8 mouse cellular contexts compared by ENCODE assay signal in the genomic region with DNA sequence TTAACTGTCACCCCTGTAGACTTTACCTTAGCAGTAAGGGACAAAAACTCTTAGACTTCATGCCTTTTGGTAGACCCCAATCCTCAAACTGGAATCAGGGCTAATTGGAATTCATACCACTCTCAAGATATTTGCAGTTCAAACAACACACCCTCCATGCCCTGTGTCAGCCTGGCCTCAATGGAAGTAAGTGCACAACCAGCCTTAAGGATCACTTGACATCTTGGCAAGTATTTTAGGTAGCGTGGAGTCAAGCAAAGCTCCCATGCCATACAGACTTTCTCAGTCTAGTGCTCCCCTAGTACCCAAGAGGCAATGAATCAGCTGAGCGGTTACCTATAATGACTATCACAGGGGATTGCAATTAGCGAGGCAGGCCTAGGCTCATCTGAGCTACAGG. TPM values are rescaled to one million over a fixed set of nuclear protein-coding genes. Genes with fewer than 3 reads are reported as not detected.
A peak's percentile ranks its signal among the peaks of the same experiment; 100 is the strongest.
DNase-seq lines count a peak whose midpoint lies in the region; ATAC-seq lines count a peak whose summit lies in the region.
"Had no signal": no experiment of that assay in that cellular context is flagged by ENCODE, and none has a peak within 500 bp of the region (broad histone marks: within the 10 kb centered on the region; RNA-seq: fewer than 3 reads in every experiment).

No protein-coding gene starts in this region.

- no peak overlapping the region for H3K27ac ChIP-seq in hindbrain, embryonic 14.5 days
- no peak overlapping the region for H3K27ac ChIP-seq in hindbrain, embryonic 13.5 days
- 0 out of 2 replicates have a peak overlapping the region, but pooled peaks have one; percentile 20 for H3K27ac ChIP-seq in midbrain, embryonic 12.5 days (replicated peaks)
- H3K27ac ChIP-seq in midbrain, embryonic 16.5 days (ENCODE audit: low read length): no peak overlapping the region
- peak overlapping the region; percentile 60; the same call in 1 of the 2 replicates for H3K27ac ChIP-seq in liver, embryonic 12.5 days
- H3K27ac ChIP-seq in neural tube, embryonic 15.5 days (replicated peaks): no peak overlapping the region
- H3K27ac ChIP-seq: intestine, embryonic 15.5 days had no signal

- no peak for DNase-seq in hindbrain, embryonic 14.5 days (ENCODE audit: low spot score)
- no peak for DNase-seq in right cerebral cortex, postnatal 10 days (ENCODE audit: low spot score in 2 of 2)

- H3K27me3 ChIP-seq in hindbrain, embryonic 14.5 days (ENCODE audit: control insufficient read depth, insufficient read depth, low read length): no peaks in the 10 kb centered on the region
- no peaks in the 10 kb centered on the region for H3K27me3 ChIP-seq in hindbrain, embryonic 13.5 days
- no peaks in the 10 kb centered on the region for H3K27me3 ChIP-seq in midbrain, embryonic 12.5 days
- no peaks in the 10 kb centered on the region for H3K27me3 ChIP-seq in midbrain, embryonic 16.5 days (ENCODE audit: control insufficient read depth, insufficient read depth, low read depth, low read length)
- H3K27me3 ChIP-seq in liver, embryonic 12.5 days (replicated peaks): no peaks in the 10 kb centered on the region
- H3K27me3 ChIP-seq in neural tube, embryonic 15.5 days (replicated peaks): no peaks in the 10 kb centered on the region
- H3K27me3 ChIP-seq: intestine, embryonic 15.5 days had no signal

- 76% methylated on average over 3 of the region's 3 CpGs for WGBS in hindbrain, embryonic 14.5 days
- WGBS in hindbrain, embryonic 13.5 days: 75% methylated on average over 3 of the region's 3 CpGs
- 83% methylated on average over 3 of the region's 3 CpGs for WGBS in midbrain, embryonic 12.5 days
- 75% methylated on average over 3 of the region's 3 CpGs for WGBS in midbrain, embryonic 16.5 days
- 73% methylated on average over 3 of the region's 3 CpGs for WGBS in liver, embryonic 12.5 days (ENCODE audit: insufficient replicate concordance)
- 57% methylated on average over 3 of the region's 3 CpGs for WGBS in neural tube, embryonic 15.5 days

- H3K4me1 ChIP-seq in hindbrain, embryonic 14.5 days (replicated peaks; ENCODE audit: control insufficient read depth, insufficient read depth, low read length): peaks cover 24% of the 10 kb centered on the region
- peaks cover 25% of the 10 kb centered on the region for H3K4me1 ChIP-seq in hindbrain, embryonic 13.5 days (replicated peaks)
- peaks cover 22% of the 10 kb centered on the region for H3K4me1 ChIP-seq in midbrain, embryonic 12.5 days
- H3K4me1 ChIP-seq in midbrain, embryonic 16.5 days (ENCODE audit: control insufficient read depth, insufficient read depth, low read length): peaks cover 29% of the 10 kb centered on the region
- peaks cover 38% of the 10 kb centered on the region for H3K4me1 ChIP-seq in liver, embryonic 12.5 days
- peaks cover 35% of the 10 kb centered on the region for H3K4me1 ChIP-seq in neural tube, embryonic 15.5 days

- ATAC-seq in hindbrain, embryonic 14.5 days (ENCODE audit: low FRiP score): no peak
- no peak for ATAC-seq in hindbrain, embryonic 13.5 days (ENCODE audit: low FRiP score)
- ATAC-seq in midbrain, embryonic 12.5 days (ENCODE audit: low FRiP score, low read depth): no peak
- no peak for ATAC-seq in midbrain, embryonic 16.5 days
- ATAC-seq in liver, embryonic 12.5 days: no peak
- no peak for ATAC-seq in neural tube, embryonic 15.5 days (ENCODE audit: low FRiP score)
- ATAC-seq: intestine, embryonic 15.5 days had no signal

- H3K4me2 ChIP-seq in hindbrain, embryonic 14.5 days (replicated peaks): no peak overlapping the region
- no peak overlapping the region for H3K4me2 ChIP-seq in hindbrain, embryonic 13.5 days
- peak overlapping the region; percentile 3; the same call in 1 of the 2 replicates for H3K4me2 ChIP-seq in midbrain, embryonic 12.5 days (replicated peaks)
- H3K4me2 ChIP-seq in midbrain, embryonic 16.5 days (ENCODE audit: low read length): no peak overlapping the region
- H3K4me2 ChIP-seq in liver, embryonic 12.5 days: peak overlapping the region; percentile 22; the same call in 1 of the 2 replicates
- H3K4me2 ChIP-seq in neural tube, embryonic 15.5 days: peak overlapping the region; percentile 25
- H3K4me2 ChIP-seq: intestine, embryonic 15.5 days had no signal

- no peak overlapping the region for H3K4me3 ChIP-seq in hindbrain, embryonic 14.5 days (replicated peaks; ENCODE audit: low read length)
- H3K4me3 ChIP-seq in hindbrain, embryonic 13.5 days: no peak overlapping the region
- H3K4me3 ChIP-seq in midbrain, embryonic 12.5 days: no peak overlapping the region
- H3K4me3 ChIP-seq in midbrain, embryonic 16.5 days (ENCODE audit: low read depth, low read length): no peak overlapping the region
- no peak overlapping the region for H3K4me3 ChIP-seq in liver, embryonic 12.5 days
- no peak overlapping the region for H3K4me3 ChIP-seq in neural tube, embryonic 15.5 days (replicated peaks)
- H3K4me3 ChIP-seq: intestine, embryonic 15.5 days had no signal

- peaks cover 14% of the 10 kb centered on the region for H3K36me3 ChIP-seq in hindbrain, embryonic 14.5 days (replicated peaks; ENCODE audit: control insufficient read depth, insufficient read depth)
- H3K36me3 ChIP-seq in hindbrain, embryonic 13.5 days: peaks cover 13% of the 10 kb centered on the region
- H3K36me3 ChIP-seq in midbrain, embryonic 12.5 days: peaks cover 12% of the 10 kb centered on the region
- H3K36me3 ChIP-seq in midbrain, embryonic 16.5 days (ENCODE audit: control insufficient read depth, insufficient read depth, low read length): peaks cover 8% of the 10 kb centered on the region; the same call in 1 of the 2 replicates
- H3K36me3 ChIP-seq in liver, embryonic 12.5 days: peaks cover 25% of the 10 kb centered on the region
- H3K36me3 ChIP-seq in neural tube, embryonic 15.5 days: peaks cover 3% of the 10 kb centered on the region; the same call in 1 of the 2 replicates

- H3K9me3 ChIP-seq in hindbrain, embryonic 14.5 days (ENCODE audit: control insufficient read depth, low read length): no peaks in the 10 kb centered on the region
- H3K9me3 ChIP-seq in hindbrain, embryonic 13.5 days: no peaks in the 10 kb centered on the region
- H3K9me3 ChIP-seq in midbrain, embryonic 12.5 days: no peaks in the 10 kb centered on the region
- H3K9me3 ChIP-seq in midbrain, embryonic 16.5 days (replicated peaks; ENCODE audit: control insufficient read depth, low read length, poor library complexity, severe bottlenecking): no peaks in the 10 kb centered on the region
- no peaks in the 10 kb centered on the region; the same call in 1 of the 2 replicates for H3K9me3 ChIP-seq in liver, embryonic 12.5 days (replicated peaks)
- H3K9me3 ChIP-seq in neural tube, embryonic 15.5 days (replicated peaks): no peaks in the 10 kb centered on the region
- H3K9me3 ChIP-seq: intestine, embryonic 15.5 days had no signal

- H3K9ac ChIP-seq in hindbrain, embryonic 14.5 days: peak overlapping the region; percentile 24; the same call in 1 of the 2 replicates
- no peak overlapping the region for H3K9ac ChIP-seq in hindbrain, embryonic 13.5 days
- 0 out of 2 replicates have a peak overlapping the region, but pooled peaks have one; percentile 20 for H3K9ac ChIP-seq in midbrain, embryonic 12.5 days (replicated peaks)
- H3K9ac ChIP-seq in midbrain, embryonic 16.5 days (ENCODE audit: low read depth, low read length): no peak overlapping the region
- no peak overlapping the region for H3K9ac ChIP-seq in liver, embryonic 12.5 days
- H3K9ac ChIP-seq in neural tube, embryonic 15.5 days (replicated peaks): peak overlapping the region; percentile 26; the same call in 1 of the 2 replicates
- H3K9ac ChIP-seq: intestine, embryonic 15.5 days had no signal

RNA-seq across cellular contexts. Expression of a gene that starts 3.4 kb away (rescaled TPM):
- 1,223 and 1,455 TPM in 2 replicates for polyA plus RNA-seq in hindbrain, embryonic 14.5 days (2014; fragmentation: Nextera tagmentation; extraction: Ambion mirVana)
- 1,016 and 1,054 TPM in 2 replicates for polyA plus RNA-seq in hindbrain, embryonic 13.5 days (2015; fragmentation: Nextera tagmentation; extraction: Ambion mirVana)
- 1,566 and 1,635 TPM in 2 replicates for polyA plus RNA-seq in midbrain, embryonic 12.5 days (2016; fragmentation: Nextera tagmentation; extraction: Ambion mirVana)
- 1,165 and 1,361 TPM in 2 replicates for polyA plus RNA-seq in midbrain, embryonic 16.5 days (2015; fragmentation: Nextera tagmentation; extraction: Ambion mirVana)
- polyA plus RNA-seq in liver, embryonic 12.5 days (2016; fragmentation: Nextera tagmentation; extraction: Ambion mirVana): 1,333 and 1,388 TPM in 2 replicates
- polyA plus RNA-seq in neural tube, embryonic 15.5 days (2015; fragmentation: Nextera tagmentation; extraction: Ambion mirVana): 1,446 and 1,534 TPM in 2 replicates

RNA-seq across cellular contexts. Expression of a gene that starts 13.0 kb away (rescaled TPM):
- polyA plus RNA-seq in hindbrain, embryonic 14.5 days (2014; fragmentation: Nextera tagmentation; extraction: Ambion mirVana): 6.4 and 8.1 TPM in 2 replicates
- 37.7 and 38.3 TPM in 2 replicates for polyA plus RNA-seq in hindbrain, embryonic 13.5 days (2015; fragmentation: Nextera tagmentation; extraction: Ambion mirVana)
- 37.1 and 40.7 TPM in 2 replicates for polyA plus RNA-seq in midbrain, embryonic 12.5 days (2016; fragmentation: Nextera tagmentation; extraction: Ambion mirVana)
- polyA plus RNA-seq in midbrain, embryonic 16.5 days (2015; fragmentation: Nextera tagmentation; extraction: Ambion mirVana): 27.9 and 33.5 TPM in 2 replicates
- 4.4 and 4.6 TPM in 2 replicates for polyA plus RNA-seq in liver, embryonic 12.5 days (2016; fragmentation: Nextera tagmentation; extraction: Ambion mirVana)
- polyA plus RNA-seq in neural tube, embryonic 15.5 days (2015; fragmentation: Nextera tagmentation; extraction: Ambion mirVana): 27.9 and 28.6 TPM in 2 replicates

RNA-seq across cellular contexts. Expression of a gene that starts 22.4 kb away (rescaled TPM):
- not detected in 2 replicates for polyA plus RNA-seq in hindbrain, embryonic 14.5 days (2014; fragmentation: Nextera tagmentation; extraction: Ambion mirVana)
- polyA plus RNA-seq in hindbrain, embryonic 13.5 days (2015; fragmentation: Nextera tagmentation; extraction: Ambion mirVana): not detected in 2 replicates
- not detected in 2 replicates for polyA plus RNA-seq in midbrain, embryonic 12.5 days (2016; fragmentation: Nextera tagmentation; extraction: Ambion mirVana)
- not detected in 2 replicates for polyA plus RNA-seq in midbrain, embryonic 16.5 days (2015; fragmentation: Nextera tagmentation; extraction: Ambion mirVana)
- not detected in 2 replicates for polyA plus RNA-seq in liver, embryonic 12.5 days (2016; fragmentation: Nextera tagmentation; extraction: Ambion mirVana)
- polyA plus RNA-seq in neural tube, embryonic 15.5 days (2015; fragmentation: Nextera tagmentation; extraction: Ambion mirVana): not detected in 2 replicates
- polyA plus RNA-seq: intestine, embryonic 15.5 days had no signal

RNA-seq across cellular contexts. Expression of a gene that starts 22.5 kb away (rescaled TPM):
- polyA plus RNA-seq in hindbrain, embryonic 14.5 days (2014; fragmentation: Nextera tagmentation; extraction: Ambion mirVana): 14,408 and 15,410 TPM in 2 replicates
- polyA plus RNA-seq in hindbrain, embryonic 13.5 days (2015; fragmentation: Nextera tagmentation; extraction: Ambion mirVana): 15,152 and 15,804 TPM in 2 replicates
- polyA plus RNA-seq in midbrain, embryonic 12.5 days (2016; fragmentation: Nextera tagmentation; extraction: Ambion mirVana): 9,394 and 9,642 TPM in 2 replicates
- 17,735 and 17,910 TPM in 2 replicates for polyA plus RNA-seq in midbrain, embryonic 16.5 days (2015; fragmentation: Nextera tagmentation; extraction: Ambion mirVana)
- 180 and 181 TPM in 2 replicates for polyA plus RNA-seq in liver, embryonic 12.5 days (2016; fragmentation: Nextera tagmentation; extraction: Ambion mirVana)
- 10,639 and 13,509 TPM in 2 replicates for polyA plus RNA-seq in neural tube, embryonic 15.5 days (2015; fragmentation: Nextera tagmentation; extraction: Ambion mirVana)

RNA-seq across cellular contexts. Expression of a gene that starts 32.7 kb away (rescaled TPM):
- 1.1 and 1.4 TPM in 2 replicates for polyA plus RNA-seq in hindbrain, embryonic 14.5 days (2014; fragmentation: Nextera tagmentation; extraction: Ambion mirVana)
- 1.7 and 2.2 TPM in 2 replicates for polyA plus RNA-seq in hindbrain, embryonic 13.5 days (2015; fragmentation: Nextera tagmentation; extraction: Ambion mirVana)
- polyA plus RNA-seq in midbrain, embryonic 12.5 days (2016; fragmentation: Nextera tagmentation; extraction: Ambion mirVana): 0.56 and 0.66 TPM in 2 replicates
- polyA plus RNA-seq in midbrain, embryonic 16.5 days (2015; fragmentation: Nextera tagmentation; extraction: Ambion mirVana): 0.36 and 0.39 TPM in 2 replicates
- polyA plus RNA-seq in liver, embryonic 12.5 days (2016; fragmentation: Nextera tagmentation; extraction: Ambion mirVana): 0.25 and 0.32 TPM in 2 replicates
- polyA plus RNA-seq in neural tube, embryonic 15.5 days (2015; fragmentation: Nextera tagmentation; extraction: Ambion mirVana): 2.5 and 3.2 TPM in 2 replicates

Comparison
In these comparisons a context has a peak if more than half of its experiments do, and no peak if none do; other contexts are left out.
1. H3K27ac ChIP-seq: peak in midbrain, embryonic 12.5 days (single experiment) and liver, embryonic 12.5 days (single experiment); none in hindbrain, embryonic 14.5 days (single experiment), hindbrain, embryonic 13.5 days (single experiment), midbrain, embryonic 16.5 days (single experiment) and neural tube, embryonic 15.5 days (single experiment).
2. H3K4me2 ChIP-seq: peak in midbrain, embryonic 12.5 days (single experiment), liver, embryonic 12.5 days (single experiment) and neural tube, embryonic 15.5 days (single experiment); none in hindbrain, embryonic 14.5 days (single experiment), hindbrain, embryonic 13.5 days (single experiment) and midbrain, embryonic 16.5 days (single experiment).
3. H3K9ac ChIP-seq: peak in hindbrain, embryonic 14.5 days (single experiment), midbrain, embryonic 12.5 days (single experiment) and neural tube, embryonic 15.5 days (single experiment); none in hindbrain, embryonic 13.5 days (single experiment), midbrain, embryonic 16.5 days (single experiment) and liver, embryonic 12.5 days (single experiment).